Mouse (Mus musculus) stomach, postnatal 0 days (tissue): ENCODE results near the gene Rsrc1.

Experiments used
- CTCF ChIP-seq: IDR thresholded peaks from 2 replicates; pipeline ENCODE4 v1.5.1; 2016; ENCODE audit warnings: antibody characterized with exemption, low read depth, mild to moderate bottlenecking, moderate library complexity
- EP300 ChIP-seq: optimal IDR thresholded peaks from 2 replicates; pipeline ENCODE3; 2016; ENCODE audit warnings: antibody characterized with exemption

- TF ChIP-seq CTCF (no peak), EP300 (no peak)
Observed at GRCm38 (mm10) chr3:66972191-66972950, 8.8 kb upstream of the Rsrc1 start.
